Mouse (Mus musculus) lung, adult 2 months (tissue): ENCODE data around the gene Pcif1. TPM values are rescaled to one million over a fixed set of nuclear protein-coding genes. Genes with fewer than 3 reads are reported as not detected.
A peak's percentile ranks its signal among the peaks of the same experiment; 100 is the strongest.

ENCODE experiments used
- DNase-seq: peaks from one replicate; pipeline ENCODE4 v3.0.0; 2022
- H3K4me1 ChIP-seq: fragments of 200-500 bp; 2 replicates; pipeline ENCODE4 v1.6.1; 2011; ENCODE audit warnings: low read length; ENCODE audit not compliant: control insufficient read depth, insufficient read depth
- H3K4me3 ChIP-seq: fragments of 200-500 bp; replicated peaks from 2 replicates; pipeline ENCODE3; 2011; ENCODE audit warnings: low read depth, mild to moderate bottlenecking, control low read depth, low read length; ENCODE audit errors: extremely low read depth
- CTCF ChIP-seq: fragments of 200-500 bp; IDR thresholded peaks from 2 replicates; pipeline ENCODE4 v1.5.1; 2011; ENCODE audit warnings: mild to moderate bottlenecking, low read length, control low read depth; ENCODE audit not compliant: insufficient read depth
- POLR2A ChIP-seq: fragments of 200-500 bp; IDR thresholded peaks from 2 replicates; pipeline ENCODE4 v1.6.1; 2011; ENCODE audit warnings: low read depth, mild to moderate bottlenecking, control low read depth, low read length, borderline replicate concordance; ENCODE audit errors: extremely low read depth
- WGBS: fragments of 180-500 bp; shearing (Covaris S2); methylation state at CpG from one replicate; pipeline ENCODE4 v1.1.7; 2018; 5-methylcytosine and 5-hydroxymethylcytosine counted together
- polyA plus RNA-seq: library from polyadenylated mRNA; depleted of rRNA; stranded (reverse); fragments of >200 nt; gene quantifications from 2 replicates; pipeline ENCODE4 v1.2.3, GENCODE M21; 2012; rRNA removed

Gene Pcif1
- polyA plus RNA-seq, 1 experiment, result 44.3 TPM

DNA sequence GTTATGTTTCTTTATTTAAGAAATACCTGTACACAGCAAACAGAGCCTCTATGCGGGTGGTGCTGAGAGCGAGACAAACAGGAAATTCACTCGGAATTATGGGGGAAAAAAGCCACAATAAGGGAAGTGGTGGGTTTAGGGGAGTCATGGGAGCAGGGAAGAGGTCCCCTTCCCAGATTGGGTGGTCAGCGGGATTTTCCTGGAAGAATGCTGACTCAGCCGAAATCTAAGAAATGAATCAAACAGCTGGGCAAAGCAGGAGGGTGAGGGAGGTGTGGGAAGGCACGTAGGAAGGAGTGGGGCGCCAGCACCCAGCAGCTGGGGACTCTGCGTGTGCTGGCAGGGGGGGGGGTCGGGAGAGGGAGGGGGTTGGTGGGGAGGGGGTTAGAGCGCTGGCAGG is 54.4 kb downstream of the Pcif1 start:
- TF ChIP-seq POLR2A (no peak), CTCF (no peak)
- no peak for DNase-seq
- WGBS, result 24% methylated on average over 9 of the region's 10 CpGs
- no peaks in the 10 kb centered on the region; the same call in 1 of the 2 replicates for H3K4me1 ChIP-seq
- no peak overlapping the region for H3K4me3 ChIP-seq

DNA sequence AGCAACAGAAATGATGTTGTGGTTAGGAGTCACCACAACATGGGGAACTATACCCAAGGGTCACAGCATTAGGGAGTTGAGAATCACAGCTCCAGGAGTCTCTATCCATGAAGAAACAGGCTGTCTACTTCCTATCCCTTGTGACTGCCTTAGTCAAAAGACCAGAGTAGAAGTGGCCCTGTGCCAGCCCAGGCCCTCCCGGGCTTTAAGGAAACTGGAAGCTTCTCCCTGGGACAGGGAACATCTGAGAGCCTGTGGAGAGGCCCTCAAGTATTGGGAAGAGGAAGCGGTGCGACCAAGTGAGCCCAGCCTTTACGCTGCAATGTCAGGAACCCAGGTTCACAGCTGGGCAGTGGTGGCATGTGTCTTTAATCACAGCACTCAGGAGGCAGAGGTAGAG is 56.9 kb downstream of the Pcif1 start:
- no peak for TF ChIP-seq POLR2A
- no peak for TF ChIP-seq CTCF
- H3K4me1 ChIP-seq, result no peaks in the 10 kb centered on the region; the same call in 1 of the 2 replicates
- H3K4me3 ChIP-seq, result no peak overlapping the region
- no peak for DNase-seq
- 48% methylated on average over 4 of the region's 4 CpGs for WGBS

GRCm38 (mm10) chr2:164938146-164939091 is 59.3 kb downstream of the Pcif1 start:
- WGBS, result 6% methylated on average over 39 of the region's 39 CpGs
- DNase-seq, result no peak
- TF ChIP-seq CTCF, result no peak
- TF ChIP-seq POLR2A, result no peak
- H3K4me1 ChIP-seq, result no peaks in the 10 kb centered on the region; the same call in 1 of the 2 replicates
- H3K4me3 ChIP-seq, result peak overlapping the region; percentile 27

DNA sequence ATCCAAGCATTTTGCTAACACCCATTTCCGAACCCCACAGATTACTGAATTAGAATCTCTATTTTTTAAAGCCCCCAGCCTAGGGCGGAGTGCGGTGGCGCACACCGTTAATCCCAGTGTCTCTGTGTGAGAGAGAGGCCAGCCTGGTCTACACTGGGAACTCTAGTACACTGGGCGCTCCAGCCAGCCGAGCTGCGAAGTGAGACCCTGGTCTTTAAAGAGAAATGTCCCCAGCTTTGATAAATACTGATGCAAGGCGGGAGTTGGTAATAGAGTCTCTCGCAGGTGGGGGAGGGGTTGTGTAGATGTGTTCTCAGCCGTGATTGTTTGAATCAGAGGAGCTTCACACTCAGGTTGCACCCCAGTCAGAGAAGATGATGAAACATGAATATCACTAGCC is 60.0 kb downstream of the Pcif1 start:
- no peaks in the 10 kb centered on the region; the same call in 1 of the 2 replicates for H3K4me1 ChIP-seq
- no peak overlapping the region for H3K4me3 ChIP-seq
- DNase-seq, result no peak
- 4% methylated on average over 11 of the region's 11 CpGs for WGBS
- TF ChIP-seq CTCF (no peak), POLR2A (no peak)

GRCm38 (mm10) chr2:164940140-164940830 is 61.2 kb downstream of the Pcif1 start, which contains the start of gene Mmp9:
Gene Mmp9, plus strand, starts transcription at chr2:164940780.
- WGBS, result 26% methylated on average over 10 of the region's 10 CpGs
- DNase-seq, result no peak
- no peaks in the 10 kb centered on the region; the same call in 1 of the 2 replicates for H3K4me1 ChIP-seq
- TF ChIP-seq POLR2A (no peak), CTCF (no peak)
- H3K4me3 ChIP-seq, result no peak within 1 kb of the TSS

GRCm38 (mm10) chr2:164942692-164943290 is 63.7 kb downstream of the Pcif1 start:
- no peaks in the 10 kb centered on the region; the same call in 1 of the 2 replicates for H3K4me1 ChIP-seq
- no peak overlapping the region for H3K4me3 ChIP-seq
- no peak for DNase-seq
- 19% methylated on average over 5 of the region's 5 CpGs for WGBS
- TF ChIP-seq POLR2A, result no peak
- TF ChIP-seq CTCF, result no peak

Other genes with a start within 250 kb of the Pcif1 start
- 0.97 and 1.9 TPM in 2 replicates for gene Wfdc16, start 240.5 kb upstream of the Pcif1 start, polyA plus RNA-seq
- gene Wfdc10, start 223.3 kb upstream of the Pcif1 start, polyA plus RNA-seq, result 7.9 and 10.9 TPM in 2 replicates
- gene Wfdc9, start 222.7 kb upstream of the Pcif1 start, polyA plus RNA-seq, result not detected in 2 replicates
- gene Wfdc11, start 205.2 kb upstream of the Pcif1 start, polyA plus RNA-seq, result not detected in 2 replicates
- gene Wfdc13, start 194.2 kb upstream of the Pcif1 start, polyA plus RNA-seq, result 0.98 and 1.3 TPM in 2 replicates
- gene Spint4, start 180.8 kb upstream of the Pcif1 start, polyA plus RNA-seq, result not detected in 2 replicates
- not detected in 2 replicates for gene Spint5, start 164.0 kb upstream of the Pcif1 start, polyA plus RNA-seq
- gene Wfdc3, start 133.4 kb upstream of the Pcif1 start, polyA plus RNA-seq, result 1.3 and 2.3 TPM in 2 replicates
- 25.5 and 63.1 TPM in 2 replicates for gene Dnttip1, start 133.3 kb upstream of the Pcif1 start, polyA plus RNA-seq
- 6.2 and 9.7 TPM in 2 replicates for gene Ube2c, start 109.4 kb upstream of the Pcif1 start, polyA plus RNA-seq
- 237 TPM in 1 of 2 replicates, not detected in the other for gene Tnnc2, start 99.3 kb upstream of the Pcif1 start, polyA plus RNA-seq
- gene Snx21, start 93.5 kb upstream of the Pcif1 start, polyA plus RNA-seq, result 52.0 and 61.8 TPM in 2 replicates
- gene Acot8, start 74.4 kb upstream of the Pcif1 start, polyA plus RNA-seq, result 35.7 and 38.6 TPM in 2 replicates
- 3.1 and 3.8 TPM in 2 replicates for gene Zswim3, start 74.2 kb upstream of the Pcif1 start, polyA plus RNA-seq
- gene Zswim1, start 56.6 kb upstream of the Pcif1 start, polyA plus RNA-seq, result 9.8 and 10.3 TPM in 2 replicates
- gene Spata25, start 50.8 kb upstream of the Pcif1 start, polyA plus RNA-seq, result 0.54 and 1.1 TPM in 2 replicates
- gene Ctsa, start 46.4 kb upstream of the Pcif1 start, polyA plus RNA-seq, result 289 and 294 TPM in 2 replicates
- 14.8 and 17.9 TPM in 2 replicates for gene Neurl2, start 45.8 kb upstream of the Pcif1 start, polyA plus RNA-seq
- gene Pltp, start 21.6 kb upstream of the Pcif1 start, polyA plus RNA-seq, result 873 and 1,096 TPM in 2 replicates
- 33.2 and 34.9 TPM in 2 replicates for gene Zfp335, start 32.5 kb downstream of the Pcif1 start, polyA plus RNA-seq
- 12.4 and 13.4 TPM in 2 replicates for gene Mmp9, start 61.5 kb downstream of the Pcif1 start, polyA plus RNA-seq
- gene Slc12a5, start 81.5 kb downstream of the Pcif1 start, polyA plus RNA-seq, result 3.6 and 3.9 TPM in 2 replicates
- gene Ncoa5, start 155.6 kb downstream of the Pcif1 start, polyA plus RNA-seq, result 27.7 and 29.1 TPM in 2 replicates
- 36.2 and 51.7 TPM in 2 replicates for gene Cd40, start 176.3 kb downstream of the Pcif1 start, polyA plus RNA-seq
- not detected in 2 replicates for gene 1700025C18Rik, start 211.4 kb downstream of the Pcif1 start, polyA plus RNA-seq